Mouse (Mus musculus) forebrain, postnatal 0 days (tissue): Measurements from ENCODE around the gene Arf5. TPM values are rescaled to one million over a fixed set of nuclear protein-coding genes. Genes with fewer than 3 reads are reported as not detected.

Source experiments
- ATAC-seq: fragments of 200-750 bp; cut with Nextera tagmentation; 2 replicates; pipeline ENCODE4 v1.8.0; 2017; ENCODE audit warnings: mild to moderate bottlenecking, moderate library complexity
- DNase-seq: peaks from one replicate; pipeline ENCODE4 v3.0.0-alpha.2; 2015
- H3K27ac ChIP-seq: fragments of 300-500 bp; sonication (generic); 2 replicates; pipeline ENCODE4 v1.5.1; 2014; ENCODE audit warnings: low read depth, mild to moderate bottlenecking, antibody characterized with exemption, low read length, moderate library complexity, mixed read lengths
- H3K27me3 ChIP-seq: fragments of 300-500 bp; sonication (generic); 2 replicates; pipeline ENCODE4 v1.6.1; 2014; ENCODE audit warnings: mild to moderate bottlenecking, low read length, mixed read lengths; ENCODE audit not compliant: insufficient read depth
- H3K36me3 ChIP-seq: fragments of 300-500 bp; sonication (generic); 2 replicates; pipeline ENCODE4 v1.6.1; 2014; ENCODE audit warnings: mild to moderate bottlenecking, moderate library complexity; ENCODE audit not compliant: insufficient read depth
- H3K4me1 ChIP-seq: fragments of 300-500 bp; sonication (generic); 2 replicates; pipeline ENCODE4 v1.6.1; 2014; ENCODE audit warnings: antibody characterized with exemption; ENCODE audit not compliant: insufficient read depth
- H3K4me2 ChIP-seq: fragments of 300-500 bp; sonication (generic); 2 replicates; pipeline ENCODE4 v1.6.1; 2014; ENCODE audit warnings: low read depth, mild to moderate bottlenecking, moderate library complexity
- H3K4me3 ChIP-seq: fragments of 300-500 bp; sonication (generic); 2 replicates; pipeline ENCODE4 v1.5.1; 2014; ENCODE audit warnings: low read depth, low read length, mixed read lengths
- H3K9ac ChIP-seq: fragments of 300-500 bp; sonication (generic); 2 replicates; pipeline ENCODE4 v1.6.1; 2014; ENCODE audit warnings: mild to moderate bottlenecking
- H3K9me3 ChIP-seq: fragments of 300-500 bp; sonication (generic); 2 replicates; pipeline ENCODE4 v1.6.1; 2016; ENCODE audit warnings: low read length
- CTCF ChIP-seq: sonication (generic); IDR thresholded peaks from 2 replicates; pipeline ENCODE4 v1.5.1; 2016; ENCODE audit warnings: antibody characterized with exemption, control low read depth, low read depth
- WGBS: fragments of 180-500 bp; shearing (Covaris S2); extraction: QIAGEN DNeasy Blood & Tissue Kit; methylation state at CpG from one replicate; pipeline ENCODE4 v1.1.7; 2014; 5-methylcytosine and 5-hydroxymethylcytosine counted together
- polyA plus RNA-seq: library from polyadenylated mRNA; unstranded; fragments of >200 nt; fragmentation: Nextera tagmentation; extraction: Ambion mirVana; gene quantifications from 2 replicates; pipeline ENCODE4 v1.2.1, GENCODE M21; 2015
- total RNA-seq: library from RNA; depleted of rRNA; stranded (reverse); fragments of >200 nt; gene quantifications from 2 replicates; pipeline ENCODE4 v1.2.3, GENCODE M21; 2014

Gene Arf5
- total and polyA plus RNA-seq, 2 experiments from 2014 or later, result 292 to 536 TPM

DNA sequence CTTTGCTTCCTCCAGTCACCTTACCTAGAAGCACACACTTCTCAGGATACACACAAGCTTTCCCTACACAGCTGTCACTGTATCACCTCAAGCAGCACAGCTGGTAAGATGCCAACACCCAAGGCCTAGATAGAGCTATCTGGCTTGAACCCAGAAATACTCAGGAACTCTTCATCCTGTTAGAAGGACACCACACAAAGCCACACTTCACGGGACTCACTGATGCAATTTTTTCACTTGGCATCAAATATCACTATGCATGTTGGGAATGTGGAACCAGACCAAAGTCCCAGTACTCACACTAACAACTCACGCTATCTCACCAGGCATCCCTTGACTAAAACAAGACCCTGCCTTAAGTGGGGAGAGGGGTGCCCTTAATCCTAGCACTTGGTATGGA lies 3.7 kb upstream of the Arf5 start:
- no peaks in the 10 kb centered on the region for H3K27me3 ChIP-seq
- no peak overlapping the region for H3K9ac ChIP-seq
- no peak overlapping the region for H3K27ac ChIP-seq
- DNase-seq (no peak), ATAC-seq (no peak)
- H3K36me3 ChIP-seq, result peaks cover 32% of the 10 kb centered on the region
- peak overlapping the region; percentile 93 for H3K4me2 ChIP-seq
- no peak overlapping the region for H3K4me3 ChIP-seq
- H3K4me1 ChIP-seq, result peaks cover 22% of the 10 kb centered on the region
- no peaks in the 10 kb centered on the region for H3K9me3 ChIP-seq
- WGBS, result 78% methylated on average over 2 of the region's 2 CpGs
- TF ChIP-seq CTCF, result no peak

DNA sequence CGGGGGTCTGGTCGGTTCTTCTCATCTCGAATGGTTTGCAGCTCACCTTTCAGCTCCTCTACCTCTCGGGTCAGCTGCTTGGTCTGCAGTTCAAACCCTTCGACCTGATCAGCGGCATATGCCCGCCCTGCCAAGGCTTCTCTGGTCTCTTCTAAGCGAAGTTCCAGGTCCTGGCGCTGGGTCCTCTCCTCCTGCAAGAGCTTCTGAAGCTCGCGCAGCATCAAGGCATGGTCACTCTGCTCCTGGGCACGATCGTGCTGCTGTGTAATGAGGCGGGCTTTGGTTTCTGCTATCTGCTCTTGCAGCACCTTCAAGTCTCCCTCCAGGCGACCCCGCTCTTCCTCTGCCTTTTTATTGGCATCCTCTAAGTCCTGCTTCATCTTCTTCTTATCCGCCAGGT lies 3.0 kb upstream of the Arf5 start:
- Histone ChIP-seq H3K4me2 (peak overlapping the region; percentile 93), H3K4me1 (peaks cover 24% of the 10 kb centered on the region), H3K27me3 (no peaks in the 10 kb centered on the region), H3K27ac (no peak overlapping the region), H3K36me3 (peaks cover 31% of the 10 kb centered on the region), H3K4me3 (peak overlapping the region; percentile 69), H3K9ac (0 out of 2 replicates have a peak overlapping the region, but pooled peaks have one; percentile 67), H3K9me3 (no peaks in the 10 kb centered on the region)
- DNase-seq, result no peak
- WGBS, result 84% methylated on average over 17 of the region's 17 CpGs
- TF ChIP-seq CTCF, result no peak
- ATAC-seq, result no peak

DNA sequence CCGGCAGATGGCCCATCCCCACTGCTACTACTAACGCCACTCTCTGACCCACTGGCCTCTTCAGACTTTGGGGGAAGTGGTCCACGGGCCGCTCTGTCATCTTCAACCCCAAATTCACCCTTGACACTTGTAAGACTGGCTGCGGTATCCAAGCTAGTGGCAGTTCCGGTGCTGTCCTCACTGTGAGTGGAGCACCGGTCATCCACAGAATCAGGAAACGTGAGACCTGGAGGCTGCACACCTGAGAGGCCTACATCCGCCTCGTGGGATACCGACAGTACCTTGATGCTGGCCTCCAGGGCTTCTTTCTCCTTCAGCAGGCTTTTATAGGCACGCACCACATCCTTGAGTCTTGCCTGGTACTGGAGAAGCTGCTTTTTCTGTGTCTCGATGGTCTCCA lies 2.5 kb upstream of the Arf5 start:
- Histone ChIP-seq H3K4me1 (peaks cover 24% of the 10 kb centered on the region), H3K4me3 (peak overlapping the region; percentile 69), H3K27ac (0 out of 2 replicates have a peak overlapping the region, but pooled peaks have one; percentile 1), H3K4me2 (peak overlapping the region; percentile 93), H3K27me3 (no peaks in the 10 kb centered on the region), H3K9me3 (no peaks in the 10 kb centered on the region), H3K9ac (peak overlapping the region; percentile 67), H3K36me3 (peaks cover 31% of the 10 kb centered on the region)
- ATAC-seq (no peak), DNase-seq (no peak)
- 23% methylated on average over 13 of the region's 13 CpGs for WGBS
- no peak for TF ChIP-seq CTCF

DNA sequence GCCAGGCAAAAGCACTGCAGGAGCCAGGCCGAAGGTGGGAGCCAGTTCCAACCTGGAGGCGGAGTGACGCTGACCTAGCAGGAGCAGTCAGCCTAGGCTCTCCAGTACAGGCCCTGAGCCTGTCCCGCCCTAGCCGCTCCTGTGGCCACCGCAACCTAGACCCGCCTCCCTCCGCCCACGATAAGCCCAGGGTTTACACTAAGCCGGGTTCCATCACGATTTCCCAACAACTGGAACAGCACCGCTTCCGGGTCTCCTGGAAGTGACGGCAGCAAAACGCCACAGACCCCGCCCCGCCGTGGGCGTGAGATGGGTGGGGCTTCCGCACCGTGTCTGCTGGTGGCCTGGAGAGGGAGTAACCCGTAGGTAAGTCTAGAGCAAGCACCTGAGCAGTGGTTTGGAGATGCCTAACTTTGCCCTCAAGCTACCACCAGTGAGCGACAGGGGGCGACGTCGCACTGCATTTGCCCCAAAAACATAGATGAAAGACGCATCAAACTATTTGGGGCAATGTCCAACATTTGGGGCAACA lies 1.8 kb upstream of the Arf5 start:
- 0 out of 2 replicates have a peak overlapping the region, but pooled peaks have one; percentile 1 for H3K27ac ChIP-seq
- ATAC-seq (peak; percentile 90), DNase-seq (peak; percentile 92)
- peak overlapping the region; percentile 67 for H3K9ac ChIP-seq
- no peaks in the 10 kb centered on the region for H3K27me3 ChIP-seq
- H3K9me3 ChIP-seq, result no peaks in the 10 kb centered on the region
- TF ChIP-seq CTCF, result peak; percentile 79
- WGBS, result under 1% methylated on average over 26 of the region's 27 CpGs
- peak overlapping the region; percentile 93 for H3K4me2 ChIP-seq
- H3K4me3 ChIP-seq, result peak overlapping the region; percentile 69
- H3K36me3 ChIP-seq, result peaks cover 35% of the 10 kb centered on the region
- H3K4me1 ChIP-seq, result peaks cover 24% of the 10 kb centered on the region

DNA sequence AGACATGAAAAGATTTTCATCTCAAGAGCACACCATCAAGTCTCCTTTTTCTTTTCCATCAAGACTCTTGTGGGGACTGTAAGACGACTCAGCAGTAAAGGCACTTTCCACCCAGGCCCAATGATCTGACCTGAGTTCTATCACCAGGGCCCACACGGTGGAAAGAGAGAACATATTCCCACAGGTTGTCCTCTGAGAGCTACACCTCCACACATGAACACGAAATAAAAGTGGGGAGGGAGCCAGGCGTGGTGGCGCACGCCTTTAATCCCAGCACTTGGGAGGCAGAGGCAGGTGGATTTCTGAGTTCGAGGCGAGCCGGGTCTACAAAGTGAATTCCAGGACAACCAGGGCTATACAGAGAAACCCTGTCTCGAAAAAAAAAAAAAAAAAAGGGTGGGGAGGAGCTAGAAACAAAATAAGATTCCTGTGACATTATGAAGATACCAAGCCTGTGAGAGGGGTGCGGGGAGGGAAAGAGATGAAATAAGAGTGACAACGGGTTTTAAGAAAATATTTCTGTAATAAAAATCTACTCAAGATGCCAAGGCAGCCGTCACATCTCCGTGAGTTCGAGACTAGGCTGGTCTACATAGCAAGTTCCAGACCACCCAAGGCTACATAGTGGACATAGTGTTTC lies 589 bp upstream of the Arf5 start:
- no peak overlapping the region for H3K9ac ChIP-seq
- DNase-seq, result no peak

DNA sequence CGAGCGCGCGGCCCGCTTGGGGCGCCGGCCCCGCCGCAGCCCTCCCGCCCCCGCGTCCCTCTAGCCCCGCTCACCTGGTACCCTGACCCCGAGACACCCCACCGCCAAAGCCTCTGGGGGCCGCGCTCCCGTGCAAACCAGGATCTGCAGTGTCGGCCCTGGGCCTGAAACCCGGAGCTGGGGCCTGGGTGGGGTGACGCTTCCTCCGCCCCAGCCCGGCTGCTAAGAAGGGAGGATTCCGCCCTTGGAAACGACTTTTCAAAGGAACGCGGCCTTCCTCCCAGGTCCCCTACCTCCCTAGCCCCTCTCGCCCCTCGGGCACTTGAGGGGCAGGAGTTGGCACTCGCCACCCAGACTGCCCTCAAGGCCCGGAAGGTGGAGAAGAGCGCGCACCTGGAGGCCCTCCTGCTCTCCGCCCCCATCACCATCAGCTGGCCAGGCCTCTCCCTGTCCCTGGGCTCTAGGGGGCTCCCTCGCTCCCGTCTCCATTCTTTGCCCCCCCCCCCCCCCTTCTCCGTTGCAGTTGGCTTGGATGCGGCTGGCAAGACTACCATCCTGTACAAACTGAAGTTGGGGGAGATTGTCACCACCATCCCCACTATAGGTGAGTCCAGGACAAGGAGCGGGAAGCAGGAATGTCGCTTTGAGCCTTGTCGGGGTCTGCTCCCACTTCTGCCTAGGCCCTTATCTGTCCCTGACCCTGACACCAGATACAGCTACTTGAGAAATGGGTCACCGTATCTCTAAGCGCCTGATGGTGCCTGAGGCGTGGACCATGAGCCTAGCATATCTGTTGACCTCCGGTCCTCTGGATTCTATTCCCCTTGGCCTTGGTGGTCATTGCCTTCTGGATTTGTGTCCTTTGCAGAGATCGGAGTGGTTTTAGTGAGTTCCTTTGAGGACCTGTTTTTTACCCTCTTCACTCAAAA lies 671 bp downstream of the Arf5 start:
- 10% methylated on average over 44 of the region's 46 CpGs for WGBS
- H3K9me3 ChIP-seq, result no peaks in the 10 kb centered on the region
- H3K4me1 ChIP-seq, result peaks cover 24% of the 10 kb centered on the region
- no peaks in the 10 kb centered on the region for H3K27me3 ChIP-seq
- DNase-seq (peak; percentile 45), ATAC-seq (peak; percentile 50)
- H3K4me3 ChIP-seq, result peak overlapping the region; percentile 86
- H3K9ac ChIP-seq, result peak overlapping the region; percentile 97
- peak overlapping the region; percentile 74 for H3K4me2 ChIP-seq
- peak; percentile 41; the same call in 1 of the 2 replicates for TF ChIP-seq CTCF
- peak overlapping the region; percentile 80 for H3K27ac ChIP-seq
- H3K36me3 ChIP-seq, result peaks cover 25% of the 10 kb centered on the region

More for the DNA sequence above, 589 bp upstream of the Arf5 start:
- H3K36me3 ChIP-seq, result peaks cover 38% of the 10 kb centered on the region
- H3K27ac ChIP-seq, result peak overlapping the region; percentile 80; the same call in 1 of the 2 replicates
- no peak for ATAC-seq
- peaks cover 24% of the 10 kb centered on the region for H3K4me1 ChIP-seq
- TF ChIP-seq CTCF, result no peak
- peak overlapping the region; percentile 86 for H3K4me3 ChIP-seq
- no peaks in the 10 kb centered on the region for H3K9me3 ChIP-seq
- H3K4me2 ChIP-seq, result peak overlapping the region; percentile 74
- no peaks in the 10 kb centered on the region for H3K27me3 ChIP-seq
- WGBS, result 69% methylated on average over 15 of the region's 15 CpGs

DNA sequence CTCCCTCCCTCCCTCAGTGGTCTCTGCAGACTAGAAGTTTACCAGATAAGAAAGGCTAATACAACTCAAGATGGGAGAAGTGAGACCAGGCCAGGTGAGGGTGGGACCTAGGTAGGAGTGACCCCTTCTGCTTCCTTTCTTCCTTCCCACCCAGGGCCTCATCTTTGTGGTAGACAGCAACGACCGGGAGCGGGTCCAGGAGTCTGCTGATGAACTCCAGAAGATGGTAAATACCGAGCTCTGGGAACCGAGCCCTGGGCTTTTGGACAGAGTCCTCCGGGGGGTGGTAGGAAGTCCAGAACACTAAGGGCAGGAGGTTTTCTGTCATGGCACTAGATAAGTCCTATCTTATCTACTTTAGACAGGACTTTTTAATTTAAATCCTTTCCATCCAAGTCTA lies 1.7 kb downstream of the Arf5 start:
- Histone ChIP-seq H3K27ac (no peak overlapping the region), H3K9ac (0 out of 2 replicates have a peak overlapping the region, but pooled peaks have one; percentile 6), H3K36me3 (peaks cover 24% of the 10 kb centered on the region), H3K4me2 (peak overlapping the region; percentile 74; the same call in 1 of the 2 replicates), H3K4me1 (peaks cover 18% of the 10 kb centered on the region), H3K27me3 (no peaks in the 10 kb centered on the region), H3K9me3 (no peaks in the 10 kb centered on the region), H3K4me3 (no peak overlapping the region)
- no peak for TF ChIP-seq CTCF
- 89% methylated on average over 6 of the region's 6 CpGs for WGBS
- DNase-seq (no peak), ATAC-seq (no peak)
